Mouse (Mus musculus) lung, adult 18-20 months (tissue): Measurements from ENCODE around the gene Gnb3.
"Not testable (repeated sequence)": the region's sequence is repeated elsewhere in the genome, so short reads cannot be mapped to it uniquely, and the experiment has no call there.

Experiments used
- DNase-seq, 2 experiments: peaks; one replicate each; pipeline ENCODE4 v3.0.0; 2022; ENCODE audit warnings: mixed read lengths in 2 of 2

Gnb3 gene

GRCm38 (mm10) chr6:124856916-124857839, 17.1 kb upstream of the Gnb3 start, which contains the start of gene P3h3:
TSS of gene P3h3 (minus strand) at chr6:124857752.
- peak; percentile 80 to 84 for DNase-seq

GRCm38 (mm10) chr6:124856321-124856720, 16.2 kb upstream of the Gnb3 start:
- DNase-seq, result no peak

- DNase-seq, result no peak
These were observed 14.6 kb upstream of the Gnb3 start for GRCm38 (mm10) chr6:124854647-124855046.

GRCm38 (mm10) chr6:124850535-124850934, 10.5 kb upstream of the Gnb3 start:
- DNase-seq, result no peak

GRCm38 (mm10) chr6:124847305-124847704, 7.2 kb upstream of the Gnb3 start:
- peak; percentile 85 to 91 for DNase-seq

- DNase-seq, result no peak
These were observed 270 bp downstream of the Gnb3 start for GRCm38 (mm10) chr6:124839805-124840204.

GRCm38 (mm10) chr6:124836411-124836810, 3.7 kb downstream of the Gnb3 start:
- no peak for DNase-seq

- DNase-seq, result peak in 1 of 2 experiments; percentile 29
These were observed 4.5 kb downstream of the Gnb3 start for GRCm38 (mm10) chr6:124835531-124835930.

GRCm38 (mm10) chr6:124834512-124835081, 5.5 kb downstream of the Gnb3 start:
- DNase-seq, result peak; percentile 25 to 38

- no peak for DNase-seq
These were observed 8.4 kb downstream of the Gnb3 start for GRCm38 (mm10) chr6:124831649-124832048.

- not testable (repeated sequence) for DNase-seq
These were observed 8.9 kb downstream of the Gnb3 start for GRCm38 (mm10) chr6:124831199-124831598.

GRCm38 (mm10) chr6:124829799-124830700, 10.0 kb downstream of the Gnb3 start:
- peak; percentile 96 for DNase-seq

- peak; percentile 100 for DNase-seq
These were observed 10.9 kb downstream of the Gnb3 start, which contains the start of the genes Usp5 and Cdca3 for GRCm38 (mm10) chr6:124828868-124829798. TSS of gene Usp5 (minus strand) at chr6:124829484. TSS of gene Cdca3 (plus strand) at chr6:124829547.

- DNase-seq, result peak; percentile 36 to 42
These were observed 11.9 kb downstream of the Gnb3 start for GRCm38 (mm10) chr6:124828101-124828592.

- no peak for DNase-seq
These were observed 18.0 kb downstream of the Gnb3 start for GRCm38 (mm10) chr6:124822049-124822448.

GRCm38 (mm10) chr6:124820891-124821290, 19.2 kb downstream of the Gnb3 start:
- DNase-seq, result no peak

- peak in 1 of 2 experiments; percentile 17 for DNase-seq
These were observed 22.1 kb downstream of the Gnb3 start for GRCm38 (mm10) chr6:124817971-124818370.

- DNase-seq, result no peak
These were observed 22.5 kb downstream of the Gnb3 start for GRCm38 (mm10) chr6:124817563-124817962.

GRCm38 (mm10) chr6:124817125-124817524, 22.9 kb downstream of the Gnb3 start:
- no peak for DNase-seq

- DNase-seq, result no peak
These were observed 23.5 kb downstream of the Gnb3 start for GRCm38 (mm10) chr6:124816611-124817010.
